Mouse (Mus musculus) stomach, embryonic 16.5 days (tissue): ENCODE data around the gene N4bp2l1. TPM values are rescaled to one million over a fixed set of nuclear protein-coding genes. Genes with fewer than 3 reads are reported as not detected.

Experiments
- ATAC-seq: fragments of 200-750 bp; cut with Nextera tagmentation; 2 replicates; pipeline ENCODE4 v1.8.0; 2017; ENCODE audit warnings: moderate number of reproducible peaks, moderate TSS enrichment; ENCODE audit not compliant: insufficient read depth, low FRiP score
- H3K27ac ChIP-seq: fragments of 300-500 bp; sonication (generic); 2 replicates; pipeline ENCODE4 v1.5.1; 2014; ENCODE audit warnings: low read length
- H3K27me3 ChIP-seq: fragments of 300-500 bp; sonication (generic); 2 replicates; pipeline ENCODE4 v1.6.1; 2014; ENCODE audit warnings: low read length, control low read depth, mixed read lengths; ENCODE audit not compliant: control insufficient read depth, insufficient read depth
- H3K36me3 ChIP-seq: fragments of 300-500 bp; sonication (generic); 2 replicates; pipeline ENCODE4 v1.6.1; 2014; ENCODE audit warnings: low read length; ENCODE audit not compliant: control insufficient read depth, insufficient read depth
- H3K4me1 ChIP-seq: fragments of 300-500 bp; sonication (generic); 2 replicates; pipeline ENCODE4 v1.6.1; 2014; ENCODE audit warnings: low read length, control low read depth, mixed read lengths; ENCODE audit not compliant: control insufficient read depth, insufficient read depth
- H3K4me2 ChIP-seq: fragments of 300-500 bp; sonication (generic); 2 replicates; pipeline ENCODE4 v1.6.1; 2014; ENCODE audit warnings: low read depth, low read length, mixed read lengths
- H3K4me3 ChIP-seq: fragments of 300-500 bp; sonication (generic); replicated peaks from 2 replicates; pipeline ENCODE4 v1.5.1; 2014; ENCODE audit warnings: mild to moderate bottlenecking, low read length
- H3K9ac ChIP-seq: fragments of 300-500 bp; sonication (generic); 2 replicates; pipeline ENCODE4 v1.6.1; 2014; ENCODE audit warnings: low read length
- H3K9me3 ChIP-seq: fragments of 300-500 bp; sonication (generic); replicated peaks from 2 replicates; pipeline ENCODE4 v1.6.1; 2016; ENCODE audit warnings: low read length, control low read depth; ENCODE audit not compliant: control insufficient read depth
- WGBS: fragments of 180-500 bp; shearing (Covaris S2); extraction: QIAGEN DNeasy Blood & Tissue Kit; methylation state at CpG from one replicate; pipeline ENCODE4 v1.1.7; 2014; 5-methylcytosine and 5-hydroxymethylcytosine counted together
- polyA plus RNA-seq: library from polyadenylated mRNA; unstranded; fragments of >200 nt; fragmentation: Nextera tagmentation; extraction: Ambion mirVana; gene quantifications from 2 replicates; pipeline ENCODE4 v1.2.1, GENCODE M21; 2015

N4bp2l1 gene
- polyA plus RNA-seq, 1 experiment from 2014 or later = 8.3 TPM

DNA sequence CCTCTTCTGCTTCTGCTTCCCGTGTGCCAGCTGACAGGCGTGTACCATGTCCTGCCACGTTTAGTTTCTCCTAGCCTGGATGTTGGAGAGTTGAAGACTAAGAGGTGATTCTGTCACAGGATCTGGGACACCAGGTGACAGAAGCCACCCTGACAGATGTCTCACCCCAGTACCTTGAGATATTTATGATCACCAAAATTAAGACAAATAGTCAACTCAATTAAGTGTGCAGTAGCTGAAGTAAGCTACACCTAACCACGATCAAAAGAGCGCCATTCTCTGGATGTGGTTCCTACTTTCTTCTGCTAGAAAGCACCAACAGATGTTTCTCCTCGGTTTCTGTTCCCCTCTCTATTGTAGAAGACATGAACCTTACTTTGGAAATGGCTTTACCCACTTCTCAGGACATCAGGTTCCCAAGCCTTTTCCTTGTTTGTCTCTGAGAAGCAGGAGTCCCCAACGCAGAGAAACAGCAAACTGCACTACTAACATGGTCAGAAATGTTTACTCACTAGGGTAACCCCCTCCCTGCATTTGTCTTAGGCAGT is 23.7 kb upstream of the N4bp2l1 start:
- H3K9ac ChIP-seq = no peak overlapping the region
- no peaks in the 10 kb centered on the region for H3K36me3 ChIP-seq
- no peak for ATAC-seq
- H3K27ac ChIP-seq = no peak overlapping the region
- no peak overlapping the region for H3K4me2 ChIP-seq
- no peaks in the 10 kb centered on the region for H3K27me3 ChIP-seq
- no peak overlapping the region for H3K4me3 ChIP-seq
- 74% methylated on average over 7 of the region's 7 CpGs for WGBS
- H3K4me1 ChIP-seq = no peaks in the 10 kb centered on the region
- H3K9me3 ChIP-seq = no peaks in the 10 kb centered on the region

DNA sequence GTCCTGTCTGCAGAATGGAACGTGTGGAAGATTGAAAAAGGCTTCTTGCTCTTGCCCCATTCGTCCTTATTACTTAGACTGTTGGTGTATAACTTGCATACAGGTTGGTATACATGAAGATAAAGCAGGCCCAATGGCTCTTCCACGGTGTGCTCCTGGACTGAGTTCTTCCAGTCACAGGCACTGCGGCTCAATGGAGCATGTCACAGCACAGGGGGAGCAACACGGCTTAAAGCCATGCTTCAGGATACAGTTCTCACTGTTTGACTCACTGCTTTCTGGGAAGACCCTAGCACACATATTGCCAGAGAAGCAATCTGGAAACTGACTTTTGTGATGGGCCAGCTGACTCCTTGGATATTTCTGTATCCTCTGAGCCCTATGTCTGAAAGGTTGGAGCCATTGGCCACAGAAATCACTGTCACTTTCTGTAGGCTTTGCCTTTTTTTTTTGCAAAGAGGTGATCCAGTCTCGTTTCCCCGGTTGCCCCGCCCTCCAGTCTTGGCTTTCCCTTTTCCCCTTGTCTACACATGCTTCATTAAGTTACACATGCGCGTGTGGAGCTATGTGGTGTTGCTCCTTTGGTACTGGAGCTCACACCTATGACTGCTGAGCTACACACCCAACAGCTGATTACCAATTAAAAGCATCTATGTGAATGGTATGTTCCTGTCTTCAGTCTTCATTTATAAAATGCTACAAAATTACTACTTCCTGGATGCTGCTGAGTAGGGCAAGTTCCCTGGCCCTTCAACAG is 21.8 kb upstream of the N4bp2l1 start:
- WGBS = 83% methylated on average over 10 of the region's 10 CpGs

DNA sequence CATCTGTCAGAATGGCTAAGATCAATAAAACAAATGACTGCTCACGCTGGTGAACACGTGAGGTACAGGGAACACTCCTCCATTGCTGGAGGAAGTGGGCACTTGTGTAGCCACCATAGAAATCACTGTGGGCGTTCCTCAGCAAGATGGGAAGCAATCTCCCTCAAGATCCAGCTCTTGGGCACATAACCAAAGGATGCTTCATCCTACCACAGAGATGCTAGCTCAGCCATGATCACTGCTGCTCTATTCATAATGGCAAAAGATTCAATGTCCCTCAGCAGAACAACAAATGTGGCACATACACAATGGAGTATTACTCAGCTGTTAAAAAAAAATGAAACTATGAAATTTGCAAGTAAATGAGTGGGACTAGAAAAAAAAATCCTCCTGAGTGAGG is 19.7 kb upstream of the N4bp2l1 start:
- Histone ChIP-seq H3K27me3 (no peaks in the 10 kb centered on the region), H3K36me3 (no peaks in the 10 kb centered on the region), H3K4me3 (no peak overlapping the region), H3K4me2 (no peak overlapping the region), H3K9me3 (no peaks in the 10 kb centered on the region), H3K9ac (no peak overlapping the region), H3K4me1 (no peaks in the 10 kb centered on the region), H3K27ac (no peak overlapping the region)
- ATAC-seq = no peak
- WGBS = 67% methylated on average over 3 of the region's 3 CpGs

More for the DNA sequence above, 21.8 kb upstream of the N4bp2l1 start:
- no peak overlapping the region for H3K9ac ChIP-seq
- H3K9me3 ChIP-seq = no peaks in the 10 kb centered on the region
- H3K4me1 ChIP-seq = no peaks in the 10 kb centered on the region
- no peak for ATAC-seq
- H3K36me3 ChIP-seq = no peaks in the 10 kb centered on the region
- no peaks in the 10 kb centered on the region for H3K27me3 ChIP-seq
- H3K4me3 ChIP-seq = no peak overlapping the region
- no peak overlapping the region for H3K4me2 ChIP-seq
- no peak overlapping the region for H3K27ac ChIP-seq

DNA sequence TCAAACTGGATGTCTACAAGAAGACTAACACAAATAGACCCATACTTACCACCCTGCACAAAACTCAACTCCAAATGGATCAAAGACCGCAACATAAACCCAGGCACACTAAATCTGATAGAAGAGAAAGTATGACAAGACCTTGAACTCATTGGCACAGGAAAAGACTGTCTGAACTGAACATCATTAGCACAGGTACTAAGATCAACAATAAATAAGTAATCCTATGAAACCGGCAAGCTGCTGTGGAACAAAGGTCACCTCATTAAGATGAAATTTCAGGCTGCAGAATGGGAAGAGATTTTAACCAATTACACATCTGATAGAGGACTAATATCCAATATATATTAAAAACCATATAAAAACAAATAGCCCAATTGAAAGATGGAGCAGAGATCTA is 19.2 kb upstream of the N4bp2l1 start:
- Histone ChIP-seq H3K27ac (no peak overlapping the region), H3K9me3 (no peaks in the 10 kb centered on the region), H3K4me1 (no peaks in the 10 kb centered on the region), H3K36me3 (no peaks in the 10 kb centered on the region), H3K9ac (no peak overlapping the region), H3K4me2 (no peak overlapping the region), H3K27me3 (no peaks in the 10 kb centered on the region), H3K4me3 (no peak overlapping the region)
- WGBS = 91% methylated on average over 2 of the region's 2 CpGs
- ATAC-seq = no peak

DNA sequence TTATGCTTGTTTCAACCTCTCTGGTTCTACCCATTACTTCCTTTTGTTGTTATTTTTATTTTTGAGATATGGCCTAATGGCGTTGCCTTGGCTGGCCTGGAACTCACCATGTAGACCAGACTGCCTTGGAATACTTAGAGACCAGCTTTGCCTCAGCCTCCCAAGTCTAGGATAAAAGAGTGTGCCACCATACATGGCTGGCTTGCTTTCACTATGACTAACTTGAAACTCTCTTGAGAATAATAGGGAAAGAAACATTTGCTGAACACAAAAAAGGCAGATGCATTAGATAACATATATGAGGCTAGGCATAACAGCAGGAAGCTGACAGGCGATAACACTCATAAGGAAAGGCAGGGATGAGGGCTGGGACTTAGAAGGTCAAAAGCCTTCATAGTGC is 17.1 kb upstream of the N4bp2l1 start:
- Histone ChIP-seq H3K9ac (no peak overlapping the region), H3K9me3 (no peaks in the 10 kb centered on the region), H3K4me1 (no peaks in the 10 kb centered on the region), H3K4me3 (no peak overlapping the region), H3K36me3 (no peaks in the 10 kb centered on the region), H3K4me2 (no peak overlapping the region), H3K27ac (no peak overlapping the region), H3K27me3 (no peaks in the 10 kb centered on the region)
- 87% methylated on average over 2 of the region's 2 CpGs for WGBS
- no peak for ATAC-seq

DNA sequence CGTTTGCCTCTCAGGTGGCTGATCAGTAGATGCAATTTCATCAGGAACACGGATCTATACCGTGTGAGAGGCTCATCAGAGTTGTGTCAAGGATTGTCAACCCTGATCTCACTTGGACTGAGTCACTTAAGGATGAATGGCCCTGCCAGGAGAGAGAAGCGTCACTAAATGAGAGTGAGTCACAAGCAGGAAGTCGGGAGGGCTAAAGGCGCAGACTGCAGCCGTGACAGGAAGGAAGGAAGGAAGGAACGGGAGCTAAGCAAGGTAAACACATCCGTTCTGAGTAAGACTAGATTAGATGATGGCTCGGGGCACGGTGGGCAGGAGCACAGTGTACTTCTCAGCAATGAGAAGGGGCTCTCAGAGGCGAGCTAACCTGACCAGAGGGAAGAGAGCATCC is 14.7 kb upstream of the N4bp2l1 start:
- Histone ChIP-seq H3K4me3 (no peak overlapping the region), H3K9ac (no peak overlapping the region), H3K27ac (no peak overlapping the region), H3K4me1 (no peaks in the 10 kb centered on the region), H3K4me2 (no peak overlapping the region), H3K9me3 (no peaks in the 10 kb centered on the region), H3K36me3 (no peaks in the 10 kb centered on the region), H3K27me3 (no peaks in the 10 kb centered on the region)
- WGBS = 44% methylated on average over 12 of the region's 12 CpGs
- ATAC-seq = no peak

DNA sequence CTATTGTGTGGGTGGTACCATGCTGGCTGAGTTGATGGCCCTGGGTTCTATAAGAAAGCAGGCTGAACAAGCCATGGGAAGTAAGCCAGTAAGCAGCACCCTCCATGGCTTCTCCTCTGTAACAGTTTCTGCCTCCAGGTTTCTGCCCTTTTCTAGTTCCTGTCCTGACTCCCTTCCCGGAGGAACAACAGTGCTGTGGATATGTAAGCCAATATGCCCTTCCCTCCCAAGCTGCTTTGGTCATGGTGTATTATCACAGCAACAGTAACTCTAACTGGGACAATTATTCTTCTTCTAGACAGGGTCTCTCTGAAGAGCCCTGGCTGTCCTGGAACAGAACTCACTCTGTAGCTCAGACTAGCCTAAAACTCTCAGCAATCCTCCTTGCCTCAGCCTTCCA is 14.1 kb upstream of the N4bp2l1 start:
- no peak for ATAC-seq
- Histone ChIP-seq H3K4me2 (no peak overlapping the region), H3K27ac (no peak overlapping the region), H3K9me3 (no peaks in the 10 kb centered on the region), H3K4me1 (no peaks in the 10 kb centered on the region), H3K9ac (no peak overlapping the region), H3K36me3 (no peaks in the 10 kb centered on the region), H3K27me3 (no peaks in the 10 kb centered on the region), H3K4me3 (no peak overlapping the region)
- 73% methylated on average over 1 of the region's 1 CpGs for WGBS

DNA sequence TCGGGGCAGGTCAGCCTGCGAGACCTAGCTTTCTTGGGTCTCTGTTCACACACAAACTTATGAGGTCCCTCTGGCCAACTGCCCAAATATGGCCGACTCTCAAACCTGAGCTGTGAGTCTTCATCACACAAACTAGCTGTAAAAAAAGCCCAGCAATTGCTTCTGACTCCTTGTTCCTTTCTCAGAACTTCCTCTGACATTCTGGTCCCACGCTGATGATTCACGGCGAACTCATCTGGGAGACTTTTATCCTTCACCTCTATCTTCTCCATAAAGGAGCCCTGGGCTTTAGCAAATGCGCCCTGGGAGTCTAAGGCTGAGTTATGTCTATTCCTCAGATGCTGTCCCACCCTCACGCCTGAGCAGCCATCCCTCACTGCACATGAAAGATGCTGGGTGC is 10.6 kb upstream of the N4bp2l1 start:
- no peak overlapping the region for H3K27ac ChIP-seq
- H3K4me1 ChIP-seq = no peaks in the 10 kb centered on the region
- no peak overlapping the region for H3K9ac ChIP-seq
- H3K4me3 ChIP-seq = no peak overlapping the region
- no peaks in the 10 kb centered on the region for H3K27me3 ChIP-seq
- WGBS = 84% methylated on average over 8 of the region's 8 CpGs
- H3K4me2 ChIP-seq = no peak overlapping the region
- H3K36me3 ChIP-seq = no peaks in the 10 kb centered on the region
- no peaks in the 10 kb centered on the region for H3K9me3 ChIP-seq
- no peak for ATAC-seq

DNA sequence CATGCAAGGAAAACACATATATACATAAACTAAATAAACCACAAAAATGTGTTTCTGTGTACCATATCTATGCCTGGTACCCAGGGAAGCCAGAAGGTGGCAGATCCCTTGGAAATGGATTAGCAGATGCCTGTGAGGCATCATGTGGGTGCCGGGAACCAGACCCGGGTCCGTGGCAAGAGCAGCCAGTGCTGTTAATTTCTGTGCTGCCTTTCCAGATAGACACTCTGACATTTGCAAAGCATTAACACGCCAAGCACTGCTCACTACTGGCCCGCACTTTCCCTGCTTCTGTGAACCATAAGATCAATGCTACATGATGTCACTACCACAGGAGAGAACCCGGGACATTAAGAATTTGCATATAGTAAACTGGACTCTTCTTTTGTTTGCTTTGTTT is 9.1 kb upstream of the N4bp2l1 start:
- H3K4me2 ChIP-seq = no peak overlapping the region
- H3K27ac ChIP-seq = no peak overlapping the region
- H3K9ac ChIP-seq = no peak overlapping the region
- no peaks in the 10 kb centered on the region for H3K27me3 ChIP-seq
- no peaks in the 10 kb centered on the region for H3K36me3 ChIP-seq
- no peak overlapping the region for H3K4me3 ChIP-seq
- 97% methylated on average over 6 of the region's 6 CpGs for WGBS
- ATAC-seq = no peak
- 0 out of 2 replicates have a peak, but pooled peaks cover 4% of the 10 kb centered on the region for H3K4me1 ChIP-seq
- no peaks in the 10 kb centered on the region for H3K9me3 ChIP-seq
